ENCODE assay signal across 8 mouse cellular contexts in the genomic region with DNA sequence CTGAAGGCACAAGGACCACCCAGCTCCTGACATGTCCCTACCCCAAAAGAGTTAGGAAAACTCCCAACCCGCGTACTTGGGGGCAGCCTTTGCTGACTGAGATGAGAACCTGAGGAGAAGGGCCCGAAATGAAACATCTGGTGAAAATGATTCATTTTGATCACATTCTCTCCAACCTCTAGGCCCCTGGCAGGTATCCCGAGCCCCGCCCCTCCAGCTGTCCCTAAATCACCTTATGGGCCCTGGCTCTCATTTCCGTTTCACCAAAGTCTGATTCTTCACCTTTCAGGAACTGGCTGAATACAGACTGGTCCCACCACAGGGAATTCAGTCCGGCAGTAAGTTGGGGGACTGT. TPM values are rescaled to one million over a fixed set of nuclear protein-coding genes. Genes with fewer than 3 reads are reported as not detected.
DNase-seq lines count a peak whose midpoint lies in the region; ATAC-seq and TF ChIP-seq lines count a peak whose summit lies in the region.

No protein-coding gene starts in this region.

- peaks cover 12% of the 10 kb centered on the region; the same call in 1 of the 2 replicates for H3K27me3 ChIP-seq in heart, embryonic 14.5 days (ENCODE audit: control insufficient read depth, insufficient read depth, low read length)
- H3K27me3 ChIP-seq in forebrain, embryonic 15.5 days = peaks cover 5% of the 10 kb centered on the region; the same call in 1 of the 2 replicates
- peaks cover 4% of the 10 kb centered on the region for H3K27me3 ChIP-seq in liver, embryonic 16.5 days (ENCODE audit: control insufficient read depth, insufficient read depth, low read depth, low read length)
- H3K27me3 ChIP-seq in thymus, adult 2 months (ENCODE audit: control insufficient read depth, insufficient read depth, low read length) = no peaks in the 10 kb centered on the region

- in situ Hi-C loops in ES-E14 (cut with MboI; ENCODE audit: low sequenced_read_pairs in 2 of 2, unreplicated experiment in 2 of 2) = loop anchor here in 1 of 2 experiments (10.0 kb wide), 2 partner anchors 159 to 199 kb away; no protein-coding TSS in a partner anchor

- peaks cover 0 to 3% of the 10 kb centered on the region in 2 experiments; a peak in 1 of 4 replicates for H3K4me1 ChIP-seq in heart, embryonic 14.5 days (ENCODE audit: control insufficient read depth in 2 of 2, insufficient read depth in 2 of 2, low read length in 2 of 2)
- peaks cover 2 to 3% of the 10 kb centered on the region in 2 experiments; a peak in 2 of 4 replicates for H3K4me1 ChIP-seq in ES-E14 (ENCODE audit: control insufficient read depth in 2 of 2, insufficient read depth in 2 of 2, low read length in 2 of 2, poor library complexity in 1 of 2)
- H3K4me1 ChIP-seq in forebrain, embryonic 15.5 days = peaks cover 14% of the 10 kb centered on the region
- H3K4me1 ChIP-seq in liver, embryonic 16.5 days (ENCODE audit: control insufficient read depth, low read depth, low read length) = peaks cover 6% of the 10 kb centered on the region
- no peaks in the 10 kb centered on the region for H3K4me1 ChIP-seq in thymus, adult 2 months (replicated peaks; ENCODE audit: control insufficient read depth, insufficient read depth, low read length)

- no peak for DNase-seq in heart, postnatal 10 days
- DNase-seq in ES-E14 (ENCODE audit: low read depth, low spot score) = no peak
- DNase-seq in thymus, adult 2 months = no peak
- DNase-seq in right cerebral cortex, postnatal 36 days (ENCODE audit: low spot score in 2 of 2) = no peak

- peak overlapping the region; percentile 80 for H3K4me2 ChIP-seq in heart, embryonic 14.5 days (ENCODE audit: low read length)
- peak overlapping the region; percentile 59 for H3K4me2 ChIP-seq in forebrain, embryonic 15.5 days (replicated peaks)
- peak overlapping the region; percentile 54 for H3K4me2 ChIP-seq in liver, embryonic 16.5 days (ENCODE audit: low read depth, low read length)

- peak overlapping the region; percentile 34 for H3K9ac ChIP-seq in heart, embryonic 14.5 days (ENCODE audit: low read length)
- peak overlapping the region; percentile 69 for H3K9ac ChIP-seq in ES-E14 (ENCODE audit: insufficient read depth, low read depth, low read length, poor library complexity, severe bottlenecking)
- 0 out of 2 replicates have a peak overlapping the region, but pooled peaks have one; percentile 41 for H3K9ac ChIP-seq in forebrain, embryonic 15.5 days (replicated peaks)
- H3K9ac ChIP-seq in liver, embryonic 16.5 days (ENCODE audit: low read depth, low read length) = 0 out of 2 replicates have a peak overlapping the region, but pooled peaks have one; percentile 0

- intact Hi-C loops in heart, postnatal 10 days (cut with DNase I) = no loop called here

- no peaks in the 10 kb centered on the region for H3K36me3 ChIP-seq in heart, embryonic 14.5 days (ENCODE audit: control insufficient read depth, insufficient read depth, low read length)
- H3K36me3 ChIP-seq in ES-E14 (ENCODE audit: control insufficient read depth, insufficient read depth, low read length, poor library complexity, severe bottlenecking) = no peaks in the 10 kb centered on the region
- no peaks in the 10 kb centered on the region for H3K36me3 ChIP-seq in forebrain, embryonic 15.5 days
- no peaks in the 10 kb centered on the region for H3K36me3 ChIP-seq in liver, embryonic 16.5 days (ENCODE audit: control insufficient read depth, insufficient read depth)
- no peaks in the 10 kb centered on the region for H3K36me3 ChIP-seq in thymus, adult 2 months (ENCODE audit: control insufficient read depth, insufficient read depth, low read length)

- no peak for TF ChIP-seq CTCF in thymus, adult 2 months (IDR thresholded peaks at IDR 0.05; ENCODE audit: borderline replicate concordance, control insufficient read depth, extremely low read depth, insufficient read depth, low read length, poor library complexity)

- H3K27ac ChIP-seq in heart, embryonic 14.5 days (replicated peaks in 1 of 2; ENCODE audit: control insufficient read depth in 1 of 2, insufficient read depth in 1 of 2, low read depth in 2 of 2, low read length in 2 of 2) = no peak overlapping the region
- H3K27ac ChIP-seq in ES-E14 (ENCODE audit: insufficient read depth, low read depth, low read length, poor library complexity, severe bottlenecking) = peak overlapping the region; percentile 91
- H3K27ac ChIP-seq in forebrain, embryonic 15.5 days (replicated peaks) = peak overlapping the region; percentile 58; the same call in 1 of the 2 replicates
- no peak overlapping the region for H3K27ac ChIP-seq in liver, embryonic 16.5 days (ENCODE audit: low read length)
- no peak overlapping the region for H3K27ac ChIP-seq in thymus, adult 2 months (ENCODE audit: control insufficient read depth, insufficient read depth, low read length)

- peak overlapping the region; percentile 30 to 34 for H3K4me3 ChIP-seq in heart, embryonic 14.5 days (ENCODE audit: control insufficient read depth in 1 of 2, insufficient read depth in 1 of 2, low read depth in 1 of 2, low read length in 2 of 2)
- peak overlapping the region; percentile 67 for H3K4me3 ChIP-seq in ES-E14 (ENCODE audit: insufficient read depth in 1 of 2, low read depth in 1 of 2, low read length in 2 of 2, poor library complexity in 1 of 2, severe bottlenecking in 1 of 2)
- peak overlapping the region; percentile 35 for H3K4me3 ChIP-seq in forebrain, embryonic 15.5 days
- peak overlapping the region; percentile 50 for H3K4me3 ChIP-seq in liver, embryonic 16.5 days (ENCODE audit: low read depth, low read length)
- H3K4me3 ChIP-seq in thymus, adult 2 months (ENCODE audit: control insufficient read depth, insufficient read depth, low read length) = no peak overlapping the region

- 23% methylated on average over 7 of the region's 7 CpGs for WGBS in heart, embryonic 14.5 days
- WGBS in forebrain, embryonic 15.5 days = 23% methylated on average over 7 of the region's 7 CpGs
- WGBS in liver, embryonic 16.5 days (ENCODE audit: insufficient replicate concordance) = 33% methylated on average over 7 of the region's 7 CpGs
- 82% methylated on average over 7 of the region's 7 CpGs for WGBS in thymus, adult 2 months

- H3K9me3 ChIP-seq in heart, embryonic 14.5 days (ENCODE audit: control insufficient read depth, low read length) = no peaks in the 10 kb centered on the region
- H3K9me3 ChIP-seq in ES-E14 (ENCODE audit: control insufficient read depth, insufficient read depth, low read depth, low read length) = no peaks in the 10 kb centered on the region
- H3K9me3 ChIP-seq in forebrain, embryonic 15.5 days = no peaks in the 10 kb centered on the region
- H3K9me3 ChIP-seq in liver, embryonic 16.5 days (replicated peaks; ENCODE audit: control insufficient read depth, low read length) = no peaks in the 10 kb centered on the region

- ATAC-seq in heart, embryonic 14.5 days (ENCODE audit: insufficient number of reproducible peaks, insufficient read depth, low FRiP score, low read depth) = no peak
- no peak for ATAC-seq in forebrain, embryonic 15.5 days (replicated peaks)
- ATAC-seq in liver, embryonic 16.5 days (ENCODE audit: low read depth) = no peak
- no peak for ATAC-seq in frontal cortex, adult (ENCODE audit: low TSS enrichment)

- TF ChIP-seq POLR2A in thymus, adult 2 months (IDR thresholded peaks at IDR 0.05; ENCODE audit: control insufficient read depth, extremely low read depth, insufficient read depth, low read length, poor library complexity) = no peak

TF ChIP-seq in ES-E14, 5 proteins besides CTCF, POLR2A, EP300 and RAD21:
- TF ChIP-seq ZC3H11A (IDR thresholded peaks at IDR 0.05; ENCODE audit: borderline replicate concordance, low read depth, low read length) = 0 out of 2 replicates have a peak, but pooled peaks have one; percentile 5
- TF ChIP-seq ZNF384 (IDR thresholded peaks at IDR 0.05; ENCODE audit: low read depth, low read length) = no peak
TF ChIP-seq in ES-E14: peak in this region for 1.

RNA-seq across cellular contexts. Expression of gene Spns3, which starts 25.8 kb away (rescaled TPM):
- polyA plus RNA-seq in heart, embryonic 14.5 days (2014; fragmentation: Nextera tagmentation; extraction: Ambion mirVana) = 0.09 TPM in 1 of 2 replicates, not detected in the other
- under 1 TPM in 1 of 2 experiments, not detected in 1; 0.07 TPM for total RNA-seq in heart, postnatal 10 days (2021)
- total RNA-seq in ES-E14 (2012; rRNA removed) = 0.32 and 1.9 TPM in 2 replicates
- polyA plus RNA-seq in forebrain, embryonic 15.5 days (2015; fragmentation: Nextera tagmentation; extraction: Ambion mirVana) = 0.08 TPM in 2 replicates
- polyA plus RNA-seq in liver, embryonic 16.5 days (2015; fragmentation: Nextera tagmentation; extraction: Ambion mirVana) = 1.6 TPM in 2 replicates
- 13.5 and 15.4 TPM in 2 replicates for polyA plus RNA-seq in thymus, adult 2 months (2012; rRNA removed)

RNA-seq across cellular contexts. Expression of gene Ube2g1, which starts 31.0 kb away (rescaled TPM):
- polyA plus RNA-seq in heart, embryonic 14.5 days (2014; fragmentation: Nextera tagmentation; extraction: Ambion mirVana) = 60.2 and 65.4 TPM in 2 replicates
- total RNA-seq in heart, postnatal 10 days (2021) = 10 to 100 TPM; 63.8 to 71.0 TPM
- total RNA-seq in ES-E14 (2012; rRNA removed) = 24.2 and 27.9 TPM in 2 replicates
- polyA plus RNA-seq in forebrain, embryonic 15.5 days (2015; fragmentation: Nextera tagmentation; extraction: Ambion mirVana) = 110 TPM in 2 replicates
- polyA plus RNA-seq in liver, embryonic 16.5 days (2015; fragmentation: Nextera tagmentation; extraction: Ambion mirVana) = 20.9 and 21.8 TPM in 2 replicates
- polyA plus RNA-seq in thymus, adult 2 months (2012; rRNA removed) = 13.3 and 14.8 TPM in 2 replicates

Comparison
In these comparisons a context has a peak if more than half of its experiments do, and no peak if none do; other contexts are left out.
1. H3K27ac ChIP-seq: peak in ES-E14 (single experiment) and forebrain, embryonic 15.5 days (single experiment); none in heart, embryonic 14.5 days (0 of 2), liver, embryonic 16.5 days (single experiment) and thymus, adult 2 months (single experiment).
2. H3K9ac ChIP-seq: peak in every context shown above with its lines; median percentile 69 in ES-E14; 41 in forebrain, embryonic 15.5 days; 34 in heart, embryonic 14.5 days; 0 in liver, embryonic 16.5 days.
3. Peak in every context shown above with its lines, with median percentiles within 50 percentile points of each other: H3K4me2 ChIP-seq.